Mouse (Mus musculus) megakaryocyte progenitor cell, adult 5-6 weeks (primary cell): Measurements from ENCODE around the gene Usp2. TPM values are rescaled to one million over a fixed set of nuclear protein-coding genes. Genes with fewer than 3 reads are reported as not detected.
A peak's percentile ranks its signal among the peaks of the same experiment; 100 is the strongest.

Source experiments
- ATAC-seq: replicated peaks from 2 replicates; pipeline ENCODE4 v1.8.0; 2016; ENCODE audit warnings: mild to moderate bottlenecking, moderate TSS enrichment, inconsistent platforms; ENCODE audit not compliant: poor library complexity
- total RNA-seq, 2 experiments: library from RNA; stranded (forward) in 1 of 2; stranded (reverse) in 1 of 2; fragments of 157-497, 149-512 nt in 1 of 2; fragments of 200-1000 nt in 1 of 2; gene quantifications; 2 replicates each; pipeline versions ENCODE4 v1.2.3 to v1.2.4; 2015 to 2017

Gene Usp2
- total RNA-seq, 2 experiments from 2014 or later: 2.5 to 5.5 TPM

DNA sequence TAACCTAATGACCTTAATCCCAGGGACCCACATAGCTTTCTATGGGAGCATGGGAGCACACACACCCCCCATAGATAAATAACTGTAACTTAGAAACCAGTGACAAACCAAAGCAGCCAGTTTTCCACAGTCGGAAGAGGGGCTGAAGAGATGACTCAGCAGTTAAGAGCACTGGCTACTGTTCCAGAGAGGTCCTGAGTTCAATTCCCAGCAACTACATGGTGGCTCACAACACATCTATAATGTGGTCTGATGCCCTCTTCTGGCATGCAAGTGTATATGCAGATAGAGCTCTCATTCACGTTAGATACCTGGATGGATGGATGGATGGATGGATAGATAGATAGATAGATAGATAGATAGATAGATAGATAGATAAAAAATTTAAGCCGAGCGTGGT lies 49.4 kb downstream of the Usp2 start:
- ATAC-seq: no peak

DNA sequence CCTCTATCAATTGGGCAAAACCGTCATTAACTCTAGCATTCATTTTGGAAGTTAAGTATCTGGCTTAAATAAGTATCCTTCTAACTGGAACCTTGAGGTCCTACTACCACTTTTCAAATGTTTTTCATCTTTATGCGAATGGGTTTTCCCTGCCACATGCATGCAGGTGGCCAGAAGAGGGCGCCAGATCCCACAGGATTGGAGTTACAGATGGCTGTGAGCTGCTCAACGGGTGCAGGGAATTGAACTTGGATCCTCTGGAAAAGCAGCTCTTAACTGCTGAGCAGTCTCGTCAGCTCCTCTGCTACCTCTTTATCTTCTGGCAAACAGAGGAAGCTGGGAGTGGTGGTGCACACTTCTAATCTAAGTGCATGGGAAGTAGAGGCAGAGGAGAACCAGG lies 52.2 kb downstream of the Usp2 start:
- peak; percentile 75 for ATAC-seq

DNA sequence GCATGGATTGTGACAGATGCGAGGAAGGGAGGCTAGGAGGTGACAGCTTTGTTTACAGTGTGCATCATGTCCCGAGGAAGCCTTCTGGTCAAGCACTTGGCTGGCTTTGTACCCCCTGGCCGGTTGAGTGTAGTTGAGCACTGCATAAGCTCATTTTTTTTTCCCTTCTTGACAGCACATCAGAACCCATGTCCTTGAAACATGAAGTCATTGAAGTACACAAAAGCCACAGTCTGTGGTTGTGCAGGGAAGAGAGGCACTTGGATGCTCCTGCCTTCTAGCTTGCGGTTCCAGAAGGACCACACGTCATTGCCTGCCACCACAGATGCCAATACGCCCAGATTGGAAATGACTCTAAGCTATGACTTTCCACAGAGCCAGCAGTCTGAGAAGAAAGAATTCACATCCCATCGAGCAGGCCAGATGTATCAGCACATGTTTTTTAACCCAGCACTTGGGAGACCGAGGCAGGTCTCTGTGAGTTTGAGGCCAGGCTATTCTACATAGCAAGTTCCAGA lies 53.2 kb downstream of the Usp2 start:
- ATAC-seq: no peak

DNA sequence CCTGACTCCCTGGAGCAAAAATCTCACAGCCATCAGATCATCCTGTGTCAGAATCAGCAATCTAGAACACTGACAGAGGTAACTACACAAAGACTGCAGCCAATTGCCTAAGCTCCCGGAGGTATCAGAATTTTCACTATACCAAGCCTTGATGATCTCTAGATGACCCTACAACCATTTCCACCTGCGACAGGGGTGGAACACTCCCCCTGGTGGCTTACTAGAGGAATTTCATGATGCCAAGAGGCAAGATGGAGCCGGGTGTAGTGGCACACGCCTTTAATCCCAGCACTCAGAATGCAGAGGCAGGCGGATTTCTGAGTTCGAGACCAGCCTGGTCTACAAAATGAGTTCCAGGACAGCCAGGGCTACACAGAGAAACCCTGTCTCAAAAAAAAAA lies 57.5 kb downstream of the Usp2 start:
- peak; percentile 60 for ATAC-seq

DNA sequence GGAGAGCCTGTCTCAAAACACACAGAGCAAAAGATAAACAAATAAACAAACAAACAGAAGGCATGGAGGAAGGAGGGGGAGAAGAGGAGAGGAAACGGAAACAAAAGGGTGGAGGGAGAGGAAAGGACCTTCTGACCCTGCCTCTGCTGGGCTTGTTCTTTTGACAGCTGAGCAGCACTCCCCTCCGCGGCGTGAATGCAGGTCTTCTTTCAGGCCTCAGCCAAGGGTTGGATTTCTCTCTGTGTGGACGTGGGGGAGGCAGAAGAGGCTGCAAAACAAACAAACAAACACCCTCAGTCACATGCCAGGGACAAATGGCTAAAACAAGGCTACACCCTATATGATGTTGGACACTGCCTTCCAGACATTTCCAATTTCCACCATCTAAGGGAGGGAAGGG lies 58.2 kb downstream of the Usp2 start:
- no peak for ATAC-seq

DNA sequence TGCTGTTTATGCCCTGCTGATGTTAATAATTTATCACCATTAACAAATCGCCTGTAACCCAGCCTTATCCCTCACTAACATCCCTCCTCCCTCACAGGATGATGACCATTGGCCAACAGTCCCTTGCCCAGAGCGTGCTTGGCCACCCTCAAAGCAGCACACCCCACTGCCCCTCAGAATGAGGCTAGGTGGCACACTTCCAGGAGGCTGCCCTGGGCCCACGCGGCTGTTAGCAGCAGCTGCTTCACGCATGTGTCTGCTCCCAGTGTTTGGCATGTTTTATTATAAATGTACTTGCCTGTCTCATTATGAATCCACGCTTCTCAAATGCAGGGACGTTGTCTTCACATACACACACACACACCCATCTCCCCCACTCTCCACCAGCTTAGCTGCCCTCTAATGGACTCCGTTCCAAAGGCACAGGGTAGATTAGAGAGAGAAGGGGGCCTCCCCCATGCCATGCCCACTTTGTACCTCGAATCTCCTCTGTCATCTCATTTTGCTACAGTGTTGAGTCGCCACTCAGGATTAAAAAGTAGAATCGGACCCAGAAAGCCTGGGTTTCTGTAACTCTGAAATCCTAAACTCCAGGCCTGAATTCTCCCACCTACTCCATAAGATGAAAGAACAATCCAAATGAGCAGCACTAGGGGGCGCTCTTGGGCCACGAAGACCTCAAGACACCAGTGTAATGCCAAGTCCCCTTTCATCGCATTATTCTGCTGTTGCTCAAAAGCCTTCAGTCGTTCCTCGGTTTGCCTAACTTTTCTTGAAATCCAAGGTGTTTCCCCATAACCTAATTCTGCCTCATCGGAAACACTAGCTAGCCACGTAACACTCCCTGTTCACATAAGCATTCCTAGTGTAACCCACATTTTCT lies 59.0 kb downstream of the Usp2 start:
- peak; percentile 77 for ATAC-seq

DNA sequence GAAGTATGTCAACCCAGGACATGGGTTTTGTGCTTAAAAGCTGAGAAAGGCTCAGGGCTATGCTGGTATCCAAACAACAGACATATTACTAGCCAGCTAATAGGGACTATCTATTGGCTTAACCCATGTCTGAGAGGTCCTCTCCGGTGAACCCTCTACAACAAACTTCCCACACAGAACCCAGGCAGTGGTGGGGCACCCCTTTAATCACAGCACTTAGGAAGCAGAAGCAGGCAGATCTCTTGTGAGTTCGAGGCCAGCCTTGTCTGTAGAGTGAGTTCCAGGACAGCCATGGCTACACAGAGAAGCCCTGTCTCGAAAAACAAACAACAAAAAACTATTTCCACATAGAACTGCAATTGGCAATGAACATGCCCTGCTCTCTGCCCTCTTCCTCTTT lies 59.9 kb downstream of the Usp2 start:
- no peak for ATAC-seq

DNA sequence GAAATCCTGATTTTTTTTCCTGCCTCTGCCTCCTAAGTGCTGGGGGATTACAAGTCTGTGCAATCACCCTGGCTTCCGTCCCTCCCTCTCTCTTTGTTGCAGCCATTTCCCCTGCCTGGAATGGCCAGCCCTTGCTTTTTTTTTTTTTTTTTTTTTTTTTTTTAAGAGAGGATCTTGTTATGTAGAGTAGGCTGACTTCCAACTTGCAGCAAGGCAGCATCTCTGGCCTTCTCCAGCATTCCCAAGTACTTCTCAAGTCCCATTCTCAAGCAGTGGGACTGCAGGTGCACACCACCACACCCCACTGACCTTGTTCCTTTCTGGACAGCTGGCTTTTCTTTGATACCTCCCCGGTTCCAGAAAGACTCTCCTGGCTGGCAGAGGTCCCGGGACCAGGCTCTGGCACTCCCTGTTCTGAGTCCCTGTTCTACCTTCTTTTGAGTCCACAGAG lies 60.6 kb downstream of the Usp2 start:
- ATAC-seq: no peak

DNA sequence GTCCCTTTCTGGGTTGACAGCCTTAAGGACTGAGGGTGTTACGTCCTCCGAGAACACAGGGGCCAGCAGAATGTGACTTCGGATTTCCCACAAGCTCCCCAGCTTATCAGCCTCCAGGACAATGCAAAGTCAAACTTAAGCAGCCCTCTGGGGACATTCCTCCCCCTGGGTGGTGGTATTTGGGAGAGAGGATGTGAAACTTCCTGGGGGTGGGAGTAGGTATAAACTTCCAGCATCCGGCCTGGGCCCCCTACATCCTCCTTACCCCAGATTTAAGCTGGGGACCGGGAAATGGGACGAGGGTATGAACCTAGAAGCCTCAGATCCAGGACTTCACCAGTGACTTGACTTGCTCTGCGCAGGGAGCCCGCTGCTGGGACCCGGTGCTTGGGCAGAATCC lies 62.8 kb downstream of the Usp2 start:
- no peak for ATAC-seq

DNA sequence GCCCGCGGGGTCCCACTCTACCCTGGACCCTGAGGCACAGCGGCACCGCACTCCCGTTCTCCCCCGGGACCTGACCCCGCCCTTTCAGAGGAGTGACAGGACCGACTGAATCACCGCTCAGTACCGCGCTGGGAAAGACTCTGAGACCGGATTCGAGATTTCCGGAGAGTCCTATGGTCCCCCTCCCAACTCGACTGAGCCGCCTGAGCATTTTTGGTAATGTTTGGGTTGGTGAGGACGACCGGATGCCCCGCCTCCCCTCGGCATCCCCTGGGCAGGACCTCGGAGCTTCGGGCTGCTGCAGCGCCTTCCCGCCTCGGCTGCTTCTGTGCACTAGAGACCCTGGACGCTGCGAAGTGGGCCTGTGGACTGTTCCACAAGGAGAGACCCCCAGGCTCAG lies 63.2 kb downstream of the Usp2 start:
- ATAC-seq: peak; percentile 30

DNA sequence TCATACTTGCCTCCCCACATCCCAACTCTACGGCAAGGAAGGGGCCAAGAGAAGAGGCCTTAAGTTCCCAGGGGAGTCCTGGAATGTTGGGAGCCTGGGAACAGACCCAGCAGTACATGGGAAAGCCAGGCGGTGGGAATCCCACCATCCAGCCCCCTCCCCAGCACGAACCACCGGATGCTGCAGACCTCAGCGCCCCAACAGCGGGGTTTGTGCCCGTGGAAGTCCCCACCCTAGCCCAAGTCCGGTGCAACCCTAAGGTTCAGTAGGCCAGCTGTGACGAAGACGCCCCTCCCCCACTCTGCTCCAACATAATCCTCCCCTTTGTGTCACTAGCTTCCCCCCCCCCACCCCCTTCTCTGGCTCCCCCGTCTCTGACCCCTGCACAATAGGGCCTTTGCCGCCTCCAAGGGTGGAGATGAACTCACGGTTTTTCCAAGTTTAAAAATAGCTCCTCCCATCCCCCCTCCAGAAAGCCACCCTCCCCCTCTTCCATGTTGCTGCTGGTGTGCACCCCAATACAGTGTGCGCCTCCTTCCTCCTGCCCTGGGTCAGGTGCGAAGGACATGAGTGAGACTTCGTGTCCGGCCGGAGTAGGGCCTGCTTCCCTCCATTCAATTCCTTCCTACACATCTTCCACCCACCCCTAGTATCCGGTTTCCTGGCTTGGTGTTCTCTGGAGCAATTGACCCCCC lies 63.9 kb downstream of the Usp2 start:
- ATAC-seq: no peak

DNA sequence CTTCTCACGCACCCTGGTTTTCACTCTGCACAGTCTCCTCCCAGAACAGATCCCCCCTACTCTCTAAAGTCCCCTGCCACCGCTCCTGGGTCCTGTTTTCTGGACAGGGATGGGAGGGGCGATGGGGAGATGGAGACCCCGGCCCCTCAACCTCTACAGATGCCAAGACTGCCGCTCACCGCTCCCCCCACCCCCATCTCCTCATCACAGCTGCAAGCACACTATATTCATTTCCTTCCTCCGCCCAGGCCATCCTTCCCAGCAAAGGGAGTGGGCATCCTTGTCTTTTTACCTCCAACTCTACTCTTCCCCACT lies 64.4 kb downstream of the Usp2 start:
- ATAC-seq: no peak

DNA sequence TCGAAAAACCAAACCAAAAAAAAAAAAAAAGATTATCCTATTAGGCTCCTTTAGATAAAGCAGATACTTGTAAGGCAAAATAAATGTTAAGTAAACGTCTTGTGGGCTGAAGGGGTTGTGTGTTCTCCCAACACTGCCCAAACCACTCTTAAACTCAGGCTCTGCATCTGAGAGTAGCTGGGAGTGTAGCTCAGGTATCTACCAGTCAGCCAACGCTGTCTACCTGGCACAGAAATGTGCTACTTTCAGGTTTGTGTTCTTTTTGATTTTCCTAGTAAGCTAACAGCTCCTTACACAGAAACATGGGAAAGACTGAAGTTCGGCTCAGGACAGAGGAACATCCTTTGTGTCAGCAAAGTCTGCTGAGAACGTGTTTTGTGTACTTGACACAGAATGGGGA lies 65.4 kb downstream of the Usp2 start:
- ATAC-seq: no peak

DNA sequence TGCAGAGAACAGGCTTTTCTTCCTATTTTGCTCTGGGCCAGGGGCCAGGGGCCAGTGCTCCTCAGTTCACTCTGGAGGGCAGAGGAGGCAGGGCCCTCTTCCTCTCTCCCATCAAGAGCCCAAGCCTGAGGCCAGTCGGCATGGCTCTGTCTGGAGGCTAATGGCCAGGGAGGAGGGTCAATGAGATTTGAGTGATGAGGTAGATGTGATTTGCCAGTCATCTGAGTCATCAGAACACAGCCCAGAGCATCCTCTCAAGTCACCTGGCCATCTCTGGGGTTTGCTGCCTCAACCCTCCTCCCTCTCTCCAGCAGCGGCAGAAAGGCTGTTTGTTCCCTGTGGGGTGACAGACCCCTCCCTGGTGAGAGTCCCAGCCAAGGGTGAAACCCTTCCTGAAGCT lies 66.5 kb downstream of the Usp2 start:
- no peak for ATAC-seq

DNA sequence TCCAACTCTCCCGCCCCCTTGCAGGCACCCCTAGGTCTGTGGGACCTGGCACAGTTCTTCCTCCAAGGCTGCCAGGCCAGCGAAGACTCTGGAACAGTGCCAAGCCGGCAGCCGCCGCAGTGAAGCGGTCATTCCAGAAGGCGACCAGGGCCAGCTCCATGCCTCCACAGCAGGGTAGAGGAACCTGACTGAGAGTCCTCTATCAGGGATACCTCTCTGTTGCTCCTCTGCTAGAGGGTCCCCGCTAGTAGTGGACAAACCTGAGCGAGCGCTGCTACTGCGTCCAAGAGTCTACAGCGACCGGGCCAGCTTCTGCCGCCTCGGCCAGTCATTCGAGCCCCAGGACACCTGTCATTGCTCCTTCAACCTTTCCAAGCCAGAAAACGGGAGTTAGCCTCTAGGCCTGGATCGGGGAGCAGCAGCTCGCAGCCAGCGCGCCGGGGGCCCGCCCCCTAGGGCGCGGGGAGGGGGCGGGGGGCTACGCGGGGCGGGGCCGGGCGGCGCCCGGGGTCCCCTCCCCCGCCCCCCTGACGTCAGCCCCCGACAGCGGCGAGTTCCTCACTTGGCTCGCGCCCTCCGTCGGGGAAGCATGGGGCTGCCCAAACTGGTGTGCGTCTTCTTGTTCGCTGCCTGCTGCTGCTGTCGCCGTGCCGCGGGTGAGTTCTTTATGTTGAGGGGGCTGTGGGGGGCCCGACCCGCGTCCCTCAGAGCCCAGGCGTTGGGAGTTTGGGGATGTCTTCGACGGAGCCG lies 67.5 kb downstream of the Usp2 start, which contains the start of gene Mcam:
Mcam (plus strand) TSS at position 369 of the 750 bp plus-strand sequence.
- no peak for ATAC-seq

DNA sequence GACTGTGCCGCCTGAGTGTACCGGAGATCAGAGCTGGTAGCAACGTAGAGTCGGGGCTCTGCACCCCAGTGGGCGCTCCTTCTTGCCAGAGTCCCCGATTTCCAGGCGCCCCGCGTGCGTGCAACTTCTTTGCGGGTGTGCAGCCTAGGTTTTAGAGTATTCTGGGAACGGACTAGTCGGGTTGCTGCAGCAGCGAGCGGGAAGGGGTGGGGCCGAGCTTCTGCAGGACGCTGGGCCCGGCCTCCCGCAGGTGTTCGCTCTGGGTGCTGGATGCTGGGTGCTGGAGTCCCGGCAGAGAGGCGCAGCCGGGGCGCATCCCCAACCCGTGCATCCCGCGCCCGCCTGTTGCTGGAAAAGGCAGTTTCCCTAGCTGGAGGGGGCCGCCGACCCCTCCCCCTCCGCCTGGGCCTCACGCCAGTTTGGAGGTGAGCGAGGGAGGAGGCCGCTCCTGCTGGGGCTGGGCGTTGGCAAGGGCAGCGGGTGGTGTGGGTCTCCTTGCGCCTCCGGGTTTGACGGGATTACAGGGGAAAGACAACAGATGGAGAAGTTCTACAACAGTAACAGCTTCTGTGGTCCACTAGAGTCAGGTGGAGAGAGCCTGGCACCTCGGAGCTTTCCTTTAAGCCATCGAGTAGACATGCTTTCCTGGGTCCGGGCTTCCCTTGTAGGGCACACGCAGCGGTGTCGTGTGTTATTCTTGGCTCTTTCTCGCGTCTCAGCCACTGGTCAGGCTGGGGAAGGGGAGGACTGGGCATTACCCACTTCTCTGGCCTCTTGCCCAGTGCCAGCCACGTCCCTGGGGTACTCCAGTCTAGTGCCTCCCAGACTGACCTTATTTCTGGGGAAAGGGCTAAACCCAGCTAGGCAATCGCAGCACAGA lies 68.3 kb downstream of the Usp2 start:
- ATAC-seq: 0 out of 2 replicates have a peak, but pooled peaks have one; percentile 13

DNA sequence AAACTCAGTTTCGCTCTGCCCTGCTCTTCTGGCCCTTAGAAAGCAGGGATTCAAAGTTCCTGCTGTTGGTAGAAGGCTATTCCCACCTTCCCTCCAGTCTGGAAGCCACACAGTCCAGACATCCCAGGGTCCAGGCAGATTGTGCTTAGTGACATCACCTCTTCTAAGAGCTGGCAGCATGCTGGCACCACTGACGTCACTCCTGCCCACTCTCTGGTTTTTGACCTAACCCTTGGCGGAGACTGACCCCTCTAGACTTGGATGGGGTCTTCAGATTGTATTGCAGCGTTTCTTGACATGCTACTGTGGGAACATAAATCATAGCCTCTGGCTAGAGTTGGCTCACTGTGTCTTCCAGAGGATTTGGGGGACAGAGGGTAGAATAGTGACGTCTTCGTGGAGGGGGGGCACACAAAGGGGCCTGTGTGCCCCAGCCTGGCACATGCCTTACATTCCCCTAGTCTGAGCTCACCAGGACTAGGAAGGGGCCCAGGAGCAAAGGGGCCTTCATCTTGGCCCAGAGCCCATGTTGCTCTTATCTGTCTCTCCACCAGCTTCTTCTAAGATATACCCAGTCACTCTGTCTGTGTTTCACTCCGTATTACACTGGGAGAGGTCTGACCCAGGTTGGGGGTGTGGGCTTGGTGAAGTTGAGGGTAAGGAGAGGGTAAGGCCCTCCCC lies 69.0 kb downstream of the Usp2 start:
- 0 out of 2 replicates have a peak, but pooled peaks have one; percentile 20 for ATAC-seq

DNA sequence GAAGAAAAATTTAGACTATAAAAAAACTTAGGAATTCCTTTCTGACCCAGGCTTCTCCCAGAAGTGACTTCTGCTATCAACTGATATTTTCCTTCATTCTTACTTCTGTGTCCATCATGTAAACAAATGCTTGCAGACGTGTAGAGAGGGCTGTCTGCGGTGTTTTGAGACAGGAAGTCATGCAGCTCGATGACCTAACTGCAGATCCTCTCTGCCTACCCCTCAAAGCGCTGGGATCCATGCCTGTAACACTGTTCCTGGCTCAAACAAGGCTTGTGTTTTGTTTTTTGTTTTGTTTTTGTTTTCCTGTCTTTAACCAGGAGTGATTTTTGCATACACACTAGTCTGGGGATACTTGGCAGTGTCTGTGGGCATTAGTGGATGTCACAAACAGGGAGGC lies 71.0 kb downstream of the Usp2 start:
- no peak for ATAC-seq

DNA sequence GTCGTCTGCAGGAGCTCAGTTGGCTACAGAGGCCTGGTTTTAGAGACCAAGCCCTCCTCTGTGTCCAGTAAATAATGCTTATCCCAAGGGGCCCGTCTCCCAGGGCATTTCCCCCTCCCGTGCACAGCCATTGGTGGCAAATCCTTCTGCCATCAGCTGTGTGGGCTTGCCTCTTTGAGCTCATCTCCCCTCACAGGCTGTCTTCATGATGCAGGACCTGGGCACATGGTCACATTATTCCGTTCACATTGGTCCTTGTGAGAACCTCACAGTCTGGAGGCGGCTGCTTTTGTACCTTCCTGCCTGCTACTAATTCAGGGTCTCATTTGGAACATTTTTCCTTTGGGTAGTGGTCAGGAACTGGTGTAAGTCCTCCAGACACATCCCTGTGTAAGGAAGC lies 75.1 kb downstream of the Usp2 start:
- no peak for ATAC-seq

DNA sequence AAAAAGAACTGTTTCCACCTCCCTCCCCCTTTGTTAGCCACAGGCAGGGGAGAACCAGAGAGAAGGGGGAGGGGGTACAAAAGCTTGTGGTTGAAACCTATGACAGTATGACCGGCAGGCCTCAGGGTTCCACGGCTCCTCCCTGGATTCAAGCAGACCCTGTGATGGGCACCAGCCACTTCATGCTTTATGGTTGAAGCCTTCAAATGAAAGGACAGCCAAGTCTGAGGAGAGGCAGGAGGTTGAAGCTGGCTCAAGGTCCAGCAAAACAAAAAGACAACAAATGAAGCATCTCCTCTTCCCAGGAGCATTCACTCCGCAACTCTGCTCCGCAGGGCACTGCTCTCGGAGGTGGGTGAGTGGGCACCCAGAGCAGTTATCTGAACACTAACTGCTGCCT lies 76.6 kb downstream of the Usp2 start:
- no peak for ATAC-seq
